Mouse (Mus musculus) left cerebral cortex, adult 11 months (tissue): ENCODE data around the gene Ahnak2.
"Not testable (repeated sequence)": the region's sequence is repeated elsewhere in the genome, so short reads cannot be mapped to it uniquely, and the experiment has no call there.

Source experiments
- DNase-seq: peaks from one replicate; pipeline ENCODE4 v3.0.0; 2022; ENCODE audit warnings: low spot score

Ahnak2 gene

DNA sequence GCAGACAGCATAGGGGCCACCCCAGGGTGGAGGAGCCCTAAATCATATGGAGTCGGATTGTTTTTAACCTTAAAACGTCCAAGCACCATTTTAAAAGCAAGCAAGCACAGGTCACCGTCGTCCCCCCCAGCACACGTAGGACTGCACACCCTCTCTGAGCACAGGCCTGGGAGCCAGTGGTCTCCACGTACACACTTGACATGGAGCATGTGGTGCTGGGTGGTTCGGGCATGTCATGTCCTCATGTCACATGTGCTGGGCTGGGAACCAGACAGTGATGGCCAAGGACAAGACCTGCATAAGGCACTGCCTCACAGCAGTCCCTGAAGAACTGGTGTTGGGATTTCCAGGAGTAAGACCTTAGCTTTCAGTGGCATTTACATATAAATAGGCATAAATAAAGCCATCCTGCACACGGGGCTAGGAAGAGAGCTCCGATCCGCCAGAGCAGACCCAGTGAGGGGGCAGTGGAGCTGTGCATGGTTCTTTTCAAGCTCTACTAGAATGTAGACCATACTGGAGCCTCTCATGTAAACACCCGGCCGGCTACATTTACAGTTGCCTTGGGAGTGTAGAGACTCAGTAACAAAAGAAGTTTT is 18.0 kb upstream of the Ahnak2 start:
- DNase-seq: no peak

DNA sequence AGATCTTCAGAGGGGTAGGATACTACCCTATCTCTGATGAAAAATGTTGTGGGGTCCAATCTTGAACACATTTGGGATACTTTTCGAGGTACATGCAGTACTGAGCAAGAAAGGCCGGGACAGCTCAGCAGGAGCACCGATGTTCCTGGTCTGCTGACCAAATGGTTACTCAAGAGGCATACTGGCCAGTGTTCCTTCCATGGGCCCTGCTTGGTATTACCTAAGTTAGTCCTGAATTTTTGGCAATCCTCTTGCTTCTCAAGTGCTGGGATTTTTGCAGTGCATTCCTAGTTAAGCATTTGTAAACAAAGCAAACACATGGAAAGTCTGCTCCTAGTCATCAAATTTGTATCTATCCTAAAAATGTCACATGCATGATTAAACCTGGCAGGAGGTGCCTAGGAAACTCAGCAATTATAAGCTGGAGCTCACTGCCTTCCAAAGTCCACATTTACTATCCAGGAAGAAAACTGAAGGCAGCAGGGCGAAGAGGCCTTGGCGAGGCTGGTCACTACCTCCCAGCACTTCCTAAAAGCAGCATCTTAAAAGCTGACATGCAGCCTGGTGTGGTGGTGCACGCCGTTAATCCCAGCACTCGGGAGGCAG is 16.7 kb upstream of the Ahnak2 start:
- DNase-seq: no peak

DNA sequence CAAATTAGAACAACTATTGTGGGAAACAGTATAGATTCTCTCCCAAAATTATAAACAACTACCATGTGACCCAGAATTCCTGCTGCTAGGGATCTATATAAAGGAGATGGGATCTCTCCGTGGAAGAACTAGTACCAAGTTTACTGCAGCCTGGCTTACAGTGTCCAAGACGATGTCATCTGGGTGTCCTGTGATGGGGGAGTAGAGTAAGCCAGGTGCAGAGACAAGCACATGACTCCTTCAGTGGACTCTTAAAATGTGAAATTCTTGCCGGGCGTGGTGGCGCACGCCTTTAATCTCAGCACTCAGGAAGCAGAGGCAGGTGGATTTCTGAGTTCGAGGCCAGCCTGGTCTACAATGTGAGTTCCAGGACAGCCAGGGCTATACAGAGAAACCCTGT is 14.4 kb upstream of the Ahnak2 start:
- DNase-seq: not testable (repeated sequence)

DNA sequence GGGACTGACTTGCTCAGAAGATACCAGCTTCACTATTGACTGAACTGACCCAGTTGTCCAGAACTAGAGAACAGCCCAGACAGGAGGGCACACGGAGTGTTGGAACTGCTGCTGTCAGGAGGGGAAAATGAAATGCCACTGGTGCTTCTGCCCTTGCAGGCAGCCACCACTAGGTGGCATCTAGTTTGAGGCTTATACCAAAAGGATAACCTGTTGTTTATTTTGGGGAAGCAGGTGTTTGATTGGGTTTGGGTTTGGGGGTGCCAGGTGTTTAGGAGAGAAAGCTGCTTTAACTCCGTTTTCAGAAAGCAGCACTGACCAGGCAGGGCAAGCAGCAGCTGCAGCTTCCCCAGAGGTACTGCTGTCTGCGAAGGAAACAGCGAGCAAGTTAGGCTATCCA is 13.8 kb upstream of the Ahnak2 start:
- DNase-seq: no peak

DNA sequence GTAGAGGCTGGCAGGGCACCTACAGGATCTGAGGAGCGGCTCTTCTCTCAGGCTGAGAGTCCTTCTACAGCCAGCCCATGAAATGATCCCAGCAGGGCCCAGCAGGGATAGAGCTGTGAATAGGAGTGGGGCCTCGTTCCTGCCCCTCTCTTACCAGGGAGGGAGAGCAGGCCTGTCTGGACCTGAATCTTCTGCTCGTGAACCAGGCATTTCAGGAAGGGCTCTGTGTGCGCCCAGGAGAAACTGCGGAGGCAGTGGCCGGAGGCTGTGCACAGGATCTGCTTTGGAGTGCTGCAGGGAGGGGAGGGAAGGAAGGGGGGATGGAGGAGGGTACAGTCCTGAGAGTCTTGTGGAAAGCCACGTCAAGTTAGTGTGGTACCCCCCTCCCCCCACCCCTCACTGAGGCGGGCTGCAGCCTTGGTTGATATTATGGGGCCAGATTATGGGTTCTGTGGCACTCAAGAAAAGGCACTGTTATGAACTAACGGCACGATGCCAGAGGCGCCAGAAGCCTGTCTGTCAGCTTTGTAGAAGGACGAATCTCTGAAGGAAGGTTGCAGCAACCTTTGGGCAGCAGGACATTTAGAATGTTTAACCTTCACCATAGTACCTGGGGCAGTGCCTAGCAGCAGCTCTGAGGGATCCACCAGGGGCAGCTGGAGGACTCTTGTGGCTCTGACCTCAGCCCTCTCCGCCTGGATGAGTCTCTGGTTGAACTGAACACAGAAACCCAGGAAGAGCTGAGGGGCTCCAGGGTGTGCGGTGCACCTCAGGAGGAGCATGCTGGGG is 12.4 kb upstream of the Ahnak2 start:
- no peak for DNase-seq

DNA sequence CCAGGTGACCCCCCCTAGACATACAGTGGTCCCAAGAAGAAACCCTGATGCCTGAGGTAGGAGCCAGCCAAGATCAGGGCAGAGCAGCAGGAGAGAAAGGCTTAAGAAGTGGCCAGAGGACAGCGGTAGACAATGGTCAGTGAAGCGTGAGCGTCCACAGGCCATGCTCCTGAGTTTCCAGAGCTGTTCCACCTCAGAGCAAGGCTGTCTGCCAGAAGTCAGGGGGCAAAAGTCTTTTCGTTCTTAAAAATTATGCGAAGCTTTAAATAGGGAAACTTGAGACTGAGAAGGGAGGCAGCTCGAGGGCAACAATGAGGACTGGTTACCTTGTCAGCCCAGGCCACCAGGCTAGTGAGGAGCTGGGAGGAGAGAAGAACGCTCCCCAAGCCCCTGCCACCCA is 10.9 kb upstream of the Ahnak2 start:
- no peak for DNase-seq

DNA sequence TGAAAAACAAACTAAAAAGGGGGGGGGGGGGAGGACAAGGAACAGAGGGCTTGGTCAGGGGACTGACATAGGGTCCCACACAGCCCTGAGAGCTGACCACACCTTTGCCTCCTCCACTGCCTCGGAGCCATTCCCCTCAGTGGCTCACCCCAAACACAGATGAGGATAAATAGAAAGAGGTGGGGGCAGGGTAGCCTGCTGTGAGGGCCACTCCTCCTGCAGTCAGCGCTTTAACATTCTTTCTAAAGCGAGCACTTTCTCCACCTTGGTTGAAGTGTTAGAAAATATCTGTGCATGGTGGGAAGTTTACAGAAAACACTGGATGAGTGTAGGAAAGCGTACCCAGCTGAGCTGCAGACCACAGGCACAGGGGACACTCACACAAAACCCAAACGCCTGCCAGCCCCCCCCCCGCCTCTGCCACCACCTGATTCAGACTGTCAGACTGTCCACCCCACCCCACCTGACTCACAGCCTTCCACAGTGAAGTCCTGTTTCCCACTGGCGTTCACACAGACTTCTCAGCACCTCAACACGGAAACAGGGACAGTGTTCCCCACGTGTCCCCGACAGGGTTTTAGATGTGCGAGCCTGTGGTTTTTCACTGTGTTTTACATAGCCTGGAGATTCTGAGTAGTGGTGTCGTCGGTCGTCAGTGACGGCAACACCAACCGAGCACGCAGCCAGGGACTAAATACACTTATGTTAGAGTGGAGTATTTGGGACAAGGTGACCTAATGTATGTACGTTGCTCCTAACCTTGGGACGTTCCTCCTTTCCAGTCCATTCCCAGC is 7.8 kb upstream of the Ahnak2 start:
- DNase-seq: no peak

DNA sequence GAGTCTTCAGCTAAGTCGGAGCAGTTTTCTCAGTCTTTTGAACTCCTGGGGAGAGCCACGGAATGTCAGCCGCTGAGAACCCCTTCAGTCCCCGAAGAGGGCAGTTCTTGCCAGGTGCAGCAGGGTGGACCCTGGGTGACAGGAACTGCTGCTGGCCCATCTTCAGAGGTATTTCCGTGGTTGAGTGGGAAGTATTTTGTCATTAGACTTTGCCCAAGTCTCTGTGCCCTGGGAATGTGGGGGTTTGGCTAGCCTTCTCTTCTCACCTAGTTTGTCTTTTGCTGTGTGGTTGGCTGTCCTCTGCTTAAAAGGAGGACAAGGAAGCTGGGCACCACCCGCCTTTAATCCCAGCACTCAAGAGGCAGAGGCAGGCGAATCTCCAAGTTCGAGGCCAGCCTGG is 7.2 kb upstream of the Ahnak2 start:
- no peak for DNase-seq

DNA sequence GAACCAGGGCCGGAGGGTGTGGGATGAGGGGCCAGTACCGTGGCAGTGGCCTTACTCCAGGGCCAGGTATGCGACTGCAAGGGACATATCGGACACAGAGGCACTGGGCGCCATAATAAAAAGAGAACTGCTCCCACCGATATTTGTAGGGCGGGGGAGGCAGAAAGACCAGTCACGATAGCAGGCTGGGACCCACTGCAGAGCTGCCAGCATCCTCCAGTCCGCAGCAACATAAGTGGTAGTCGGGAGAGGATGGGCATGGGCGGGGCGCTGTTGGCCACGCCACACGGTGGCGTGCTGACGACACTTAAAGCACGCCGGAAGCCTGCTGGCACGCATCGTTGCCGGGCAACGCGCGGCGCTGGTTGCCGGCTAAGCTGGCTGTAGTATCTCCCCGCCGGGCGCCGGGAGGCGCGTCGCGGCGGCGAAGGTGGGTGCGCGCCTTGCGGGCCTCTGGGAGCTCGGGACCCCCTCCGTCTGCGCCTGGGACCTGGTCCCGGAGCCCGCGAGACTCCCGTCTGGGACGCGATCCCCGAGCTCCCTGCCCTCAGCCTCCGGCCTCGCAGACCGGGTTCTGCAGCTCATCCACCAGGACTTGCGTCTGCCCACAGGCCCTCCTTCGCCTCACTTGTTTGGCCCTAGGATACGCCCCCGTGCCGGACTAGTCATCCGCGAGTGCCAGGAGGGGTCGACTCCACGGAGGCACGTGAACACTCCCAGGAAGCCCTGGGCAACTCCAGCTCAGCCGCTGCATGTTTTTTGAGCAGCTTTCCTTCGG is 6.3 kb upstream of the Ahnak2 start, which contains the start of gene Clba1:
TSS of gene Clba1 (plus strand) at position 351 of the 778 bp plus-strand sequence.
- DNase-seq: peak; percentile 90

DNA sequence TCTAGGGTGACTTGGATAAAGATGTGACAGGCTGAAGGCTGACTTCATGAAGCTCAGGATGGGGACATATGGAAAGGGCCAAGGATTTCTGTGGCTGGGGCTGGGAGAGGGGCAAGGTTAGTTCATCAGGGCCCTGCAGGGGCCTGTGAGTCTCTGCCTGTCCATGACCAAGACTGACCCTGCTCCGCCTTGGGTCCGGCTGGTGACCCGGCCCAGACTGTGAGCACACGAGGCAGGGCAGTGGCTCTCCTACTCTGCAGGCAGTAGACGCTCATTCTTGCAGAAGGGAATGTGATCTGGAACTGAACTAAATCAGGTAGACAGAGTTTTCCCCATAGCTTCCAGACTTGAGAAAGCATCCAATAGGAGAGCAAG is 5.7 kb upstream of the Ahnak2 start:
- no peak for DNase-seq

DNA sequence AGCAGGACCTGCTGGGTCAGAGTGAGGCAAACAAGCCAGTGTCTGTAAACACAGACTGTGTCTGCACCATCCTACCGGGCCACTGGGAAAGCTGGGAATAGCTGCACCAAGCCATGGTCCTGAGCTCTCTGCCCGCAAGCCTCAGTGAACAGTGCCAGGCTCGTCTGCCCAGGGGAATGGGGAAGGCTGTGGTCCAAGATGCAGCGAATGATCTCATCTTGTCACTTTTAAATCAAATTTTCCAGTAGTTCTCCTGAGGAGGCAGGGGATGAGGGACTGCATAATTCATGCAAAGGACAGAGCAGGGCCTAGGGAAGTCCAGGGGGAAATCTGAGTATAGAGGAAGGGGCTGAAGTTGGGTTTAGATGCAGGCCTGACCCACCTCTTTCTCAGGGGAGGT is 5.3 kb upstream of the Ahnak2 start:
- DNase-seq: no peak

DNA sequence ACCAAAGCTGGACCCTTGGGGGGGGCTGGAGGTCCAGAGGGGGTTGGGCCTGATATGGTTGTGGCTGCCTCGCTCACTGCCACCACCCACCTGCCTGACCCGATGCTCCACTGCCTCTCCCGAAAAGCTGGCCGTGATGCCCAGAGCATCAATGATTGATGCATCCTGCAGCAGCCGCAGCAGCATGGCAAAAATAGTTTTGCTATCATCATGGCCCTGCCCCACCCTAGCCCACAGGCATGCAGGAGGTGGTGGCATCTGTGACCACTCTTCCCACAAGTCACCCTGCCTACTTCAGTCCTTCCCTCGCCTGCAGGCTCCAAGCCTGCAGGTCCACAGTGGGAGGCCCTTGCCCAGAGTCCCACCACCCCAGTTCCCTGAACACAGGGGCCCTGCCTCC is 3.6 kb upstream of the Ahnak2 start:
- no peak for DNase-seq

DNA sequence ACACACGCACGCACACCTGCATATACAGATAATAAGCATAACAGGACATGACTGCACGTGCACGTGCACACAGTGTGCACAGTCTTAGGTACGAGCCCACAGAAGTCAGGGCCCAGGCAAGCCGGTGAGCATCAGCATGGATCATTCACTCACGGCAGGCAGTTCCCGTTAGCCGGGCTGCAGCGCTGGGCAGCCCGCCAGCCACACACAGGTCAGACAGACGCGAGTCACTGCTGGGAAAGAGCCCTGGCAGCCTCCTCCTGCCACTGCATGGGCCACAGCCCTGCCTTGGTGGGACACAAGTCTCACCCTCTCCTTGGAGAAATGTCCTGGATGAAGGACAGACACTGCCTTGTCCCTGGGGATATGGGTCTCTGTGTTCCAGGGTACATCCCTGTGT is 1.6 kb upstream of the Ahnak2 start:
- DNase-seq: no peak

DNA sequence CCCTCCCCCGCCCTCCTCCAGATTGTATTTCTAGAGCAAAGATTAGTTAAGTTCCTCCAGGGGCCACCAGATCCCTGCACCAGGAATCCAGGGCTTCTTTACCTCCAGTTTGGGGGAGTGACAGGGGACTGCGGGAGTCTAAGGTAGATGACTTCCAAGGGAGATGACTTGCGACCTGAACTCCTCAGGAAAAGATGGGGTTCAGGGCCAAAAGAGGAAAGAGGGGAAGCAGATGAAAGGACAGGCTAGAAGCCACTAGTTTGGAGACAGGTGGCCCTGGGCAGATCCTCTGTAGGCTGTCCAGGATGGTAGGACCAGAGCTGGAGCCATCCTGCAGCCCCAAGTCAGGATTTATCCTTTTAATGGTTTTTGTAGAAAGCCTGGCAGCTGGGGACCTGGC is 460 bp upstream of the Ahnak2 start:
- DNase-seq: no peak

DNA sequence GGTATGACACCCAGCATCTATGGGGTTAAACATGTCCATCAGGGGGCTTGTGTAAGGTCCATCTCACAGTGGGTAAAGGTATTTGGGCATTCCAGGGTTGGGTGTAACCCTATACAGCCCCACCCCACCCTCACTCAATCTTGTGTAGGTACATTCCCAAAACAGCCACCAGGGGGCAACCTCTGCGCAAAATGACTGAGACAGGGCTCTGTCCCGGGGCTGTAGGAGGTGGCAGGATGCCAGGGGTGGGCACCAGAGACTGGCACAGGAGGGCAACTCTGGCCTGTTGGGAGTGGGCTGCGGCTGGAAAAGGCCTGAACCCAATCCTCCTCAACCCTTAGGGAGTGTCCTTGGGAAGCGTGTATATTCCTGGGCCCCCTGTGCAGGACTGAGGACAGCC is 2.0 kb downstream of the Ahnak2 start:
- DNase-seq: no peak

DNA sequence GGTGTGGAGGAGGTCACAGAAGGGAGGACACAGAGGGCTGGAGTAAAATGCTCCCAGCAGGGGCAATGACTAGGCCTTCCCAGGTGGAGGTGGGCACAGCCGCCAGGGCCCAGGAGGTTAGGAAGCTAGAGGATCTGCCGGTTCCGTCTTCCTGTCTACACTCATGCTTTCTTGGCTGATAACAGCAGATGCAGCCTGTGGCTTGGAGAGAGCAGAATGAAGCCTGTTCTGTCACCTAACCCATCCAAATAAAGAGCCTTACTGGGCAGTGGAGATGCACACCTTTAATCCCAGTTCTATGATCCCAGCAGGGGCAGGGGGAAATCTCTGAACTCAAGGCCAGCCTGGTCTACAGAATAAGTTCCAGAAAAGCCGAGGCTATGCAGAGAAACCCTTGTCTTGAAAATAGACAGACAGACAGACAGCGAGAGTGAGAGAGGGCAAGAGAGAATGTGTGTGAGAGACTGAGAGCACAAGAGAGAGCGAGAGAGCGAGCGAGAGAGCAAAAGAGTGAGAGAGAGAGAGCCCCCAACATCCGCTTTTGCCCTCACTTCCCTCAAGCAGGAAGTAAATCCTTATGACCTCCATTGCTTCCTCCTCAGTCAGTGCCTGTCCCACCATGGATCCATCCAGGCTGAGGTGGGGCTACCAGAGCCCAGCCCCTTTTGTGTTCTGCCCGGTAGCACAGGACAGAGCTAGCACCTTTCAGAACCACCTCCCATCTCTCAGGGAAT is 3.1 kb downstream of the Ahnak2 start:
- DNase-seq: no peak

DNA sequence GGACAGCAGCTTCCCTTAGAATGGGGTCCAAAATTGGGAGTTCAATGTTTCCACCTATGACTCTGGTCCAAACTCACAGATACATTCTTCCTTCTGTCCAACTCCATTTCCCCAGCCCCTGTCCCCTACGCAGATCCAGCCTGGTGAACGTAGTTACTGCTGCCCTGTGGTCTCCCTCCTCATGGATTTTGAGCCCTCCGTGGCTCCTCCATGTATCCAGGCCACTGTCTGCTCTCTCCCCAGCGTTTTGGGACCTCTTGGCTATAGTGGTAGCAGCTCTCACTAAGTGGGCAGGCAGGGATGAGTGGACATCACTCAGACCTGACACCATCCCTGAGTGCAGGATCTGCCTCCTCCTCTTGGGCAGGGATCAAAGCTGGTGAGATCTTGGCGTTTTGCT is 3.7 kb downstream of the Ahnak2 start:
- no peak for DNase-seq

DNA sequence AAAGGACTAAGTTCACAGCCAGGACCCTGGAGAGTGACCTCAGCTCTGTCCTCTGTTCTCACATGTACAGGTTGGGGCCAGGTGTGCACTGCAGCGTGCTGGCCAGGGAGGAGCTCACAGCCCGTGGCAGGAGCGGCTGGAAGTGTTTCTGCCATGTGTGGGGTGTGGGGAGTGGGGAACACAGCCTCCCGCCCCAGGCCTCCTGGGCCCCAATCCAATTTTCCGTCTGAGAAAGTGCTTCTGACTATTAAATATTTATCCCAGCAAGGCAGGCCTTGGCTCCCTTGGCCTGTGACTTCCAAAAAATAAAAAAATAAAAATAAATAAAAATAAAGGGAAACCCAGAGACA is 4.2 kb downstream of the Ahnak2 start:
- DNase-seq: no peak

DNA sequence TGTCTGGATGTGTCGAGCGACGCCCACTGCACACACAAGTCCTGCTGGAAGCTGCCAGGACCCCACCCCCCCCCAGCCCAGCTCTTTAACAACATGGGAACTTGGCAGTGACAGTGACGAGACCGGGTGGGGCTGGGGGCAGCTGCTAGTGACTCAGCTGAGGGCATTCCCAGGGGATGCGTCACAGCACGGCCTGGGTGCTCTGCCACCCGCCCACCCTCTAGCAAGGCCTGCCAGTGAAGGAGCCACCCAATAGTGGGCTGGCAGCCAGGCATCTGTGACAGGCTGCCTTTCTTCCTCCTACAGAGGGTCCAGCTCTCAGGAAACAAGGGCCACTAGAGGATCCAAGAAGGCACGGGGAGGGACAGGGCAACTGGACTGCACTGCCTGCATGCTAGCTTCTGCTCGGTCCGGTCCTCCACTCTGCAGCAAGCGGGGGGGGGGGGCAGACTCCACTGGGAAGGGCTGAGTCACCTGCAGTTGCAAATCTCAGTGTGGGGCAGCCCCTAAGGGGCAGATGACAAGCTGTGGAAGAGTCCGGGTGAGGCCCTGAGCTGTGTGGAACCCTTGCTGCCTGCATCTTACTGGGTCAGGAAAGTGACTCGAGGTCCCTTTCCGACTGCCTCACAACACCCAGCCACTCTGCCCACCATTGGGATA is 4.7 kb downstream of the Ahnak2 start:
- peak; percentile 55 for DNase-seq

DNA sequence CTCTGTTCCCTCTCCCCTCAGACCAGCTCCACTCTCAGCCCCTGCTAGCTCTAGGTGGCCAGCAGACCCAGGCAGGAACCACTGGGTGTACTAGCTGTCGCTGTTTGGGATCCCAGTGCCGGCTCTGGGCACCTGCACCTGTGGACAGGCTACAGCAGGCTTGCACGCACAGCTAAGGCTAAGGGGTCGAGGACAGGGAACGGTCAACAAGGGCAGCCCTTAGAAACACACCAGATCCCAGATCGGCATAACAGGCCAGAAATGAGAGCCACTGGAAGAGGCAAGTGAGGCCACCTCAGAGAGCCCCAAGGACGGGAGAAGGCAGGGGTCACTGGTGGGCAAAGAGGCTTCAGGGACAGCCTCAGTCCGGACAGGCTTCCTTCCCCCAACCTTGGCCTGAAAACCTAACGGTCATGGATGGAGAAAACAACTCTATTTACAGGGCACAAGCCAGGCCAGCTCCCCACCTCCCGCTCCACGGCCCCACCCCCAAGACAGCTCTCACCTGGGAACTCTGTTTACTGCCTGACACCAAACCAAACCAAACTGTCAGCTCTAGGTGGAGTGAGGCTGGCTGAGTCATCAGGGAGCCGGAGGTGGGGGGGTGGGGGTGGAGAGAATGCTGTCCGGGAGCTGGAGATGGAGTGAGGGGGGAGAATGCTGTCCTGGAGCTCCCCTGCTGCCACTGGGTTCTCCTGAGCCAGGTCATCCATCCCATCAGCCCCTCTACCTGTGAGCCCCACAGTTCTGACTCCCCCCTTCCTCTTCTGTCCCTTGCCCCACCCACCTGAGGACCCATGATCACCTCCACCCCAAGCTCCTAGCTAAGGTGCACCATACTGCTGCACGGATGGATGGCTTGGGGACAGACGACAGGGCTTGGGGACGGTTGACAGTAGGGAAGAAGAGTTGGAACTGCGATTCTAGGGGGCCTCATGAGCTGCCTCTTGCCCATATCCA is 5.6 kb downstream of the Ahnak2 start:
- DNase-seq: no peak
